Mouse (Mus musculus) small intestine, adult 2 months (tissue): ENCODE results near the gene Slc6a4.

Source experiments
- CTCF ChIP-seq: fragments of 200-500 bp; IDR thresholded peaks from 2 replicates; pipeline ENCODE4 v1.5.1; 2012; ENCODE audit warnings: low read depth, mild to moderate bottlenecking, control low read depth, inconsistent platforms, low read length, moderate library complexity, mixed read lengths; ENCODE audit not compliant: insufficient replicate concordance, insufficient read length; ENCODE audit errors: extremely low read depth
- POLR2A ChIP-seq: fragments of 200-500 bp; IDR thresholded peaks from 2 replicates; pipeline ENCODE4 v1.6.1; 2012; ENCODE audit warnings: low read depth, mild to moderate bottlenecking, control low read depth, inconsistent platforms, low read length, moderate library complexity

DNA sequence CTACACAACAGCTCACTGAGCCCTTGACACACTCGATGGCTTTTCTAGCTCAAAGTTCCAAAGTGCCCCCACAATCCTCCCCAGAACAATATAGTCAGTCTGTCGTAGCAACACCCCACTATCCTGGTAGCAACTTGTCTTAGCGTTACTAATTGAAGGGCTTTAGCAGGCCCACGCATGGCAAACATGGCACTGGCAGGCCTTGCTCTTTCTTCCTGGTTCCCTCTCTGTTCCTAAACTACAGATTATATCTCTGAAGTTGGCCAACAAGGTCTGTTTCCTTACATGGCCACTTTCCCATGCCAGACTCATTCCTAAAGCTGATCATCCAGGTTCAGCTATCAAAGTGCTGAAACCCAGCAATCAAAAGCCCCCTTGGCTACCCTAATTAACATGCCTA is 43.5 kb downstream of the Slc6a4 start:
- TF ChIP-seq CTCF (no peak), POLR2A (no peak)
